Mouse (Mus musculus): ENCODE measurements around the gene Ubac2. TPM values are rescaled to one million over a fixed set of nuclear protein-coding genes. Genes with fewer than 3 reads are reported as not detected.
"Not testable (repeated sequence)": the region's sequence is repeated elsewhere in the genome, so short reads cannot be mapped to it uniquely, and the experiment has no call there.

Ubac2 gene
- total RNA-seq, 2 experiments from 2014 or later = 27.3 to 30.3 TPM

DNA sequence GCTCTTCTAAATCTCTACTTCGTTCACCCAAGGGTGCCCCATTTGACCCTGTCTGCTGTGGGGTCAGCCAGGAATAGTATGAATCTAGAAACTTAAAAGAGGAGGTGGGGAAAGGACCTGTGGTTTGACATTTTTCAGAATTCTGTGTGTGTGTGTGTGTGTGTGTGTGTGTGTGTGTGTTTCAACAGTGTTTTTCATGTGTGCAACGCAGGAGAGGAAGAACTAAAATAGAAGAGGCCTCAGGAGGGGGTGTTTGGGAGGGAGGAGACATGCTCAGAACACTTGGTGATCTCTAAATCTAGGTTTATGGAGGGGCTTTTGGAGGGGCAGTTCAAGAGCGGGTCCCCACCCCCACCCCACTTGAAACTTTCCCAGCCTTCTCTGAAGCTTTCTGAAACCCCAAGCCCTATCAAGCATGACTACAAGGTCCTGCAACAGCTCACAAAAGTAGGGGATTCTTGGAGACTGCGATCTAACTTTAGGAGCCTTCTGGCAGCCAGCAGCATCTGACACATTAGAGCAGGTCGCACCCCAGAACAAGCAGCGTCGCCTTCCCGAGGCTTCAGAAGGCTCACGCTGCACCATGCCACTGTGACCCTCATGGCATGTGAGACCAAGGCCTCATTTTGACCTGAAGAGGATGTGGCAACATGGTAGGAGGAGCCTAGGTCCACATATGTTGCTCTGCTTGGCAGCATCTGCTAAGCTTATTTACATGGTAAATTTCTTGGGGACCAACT is 174.6 kb downstream of the Ubac2 start:
- intact Hi-C loops (cut with DNase I) = no loop called here
- no peak for DNase-seq (ENCODE audit: extremely low spot score in 1 of 2, low spot score in 2 of 2)

DNA sequence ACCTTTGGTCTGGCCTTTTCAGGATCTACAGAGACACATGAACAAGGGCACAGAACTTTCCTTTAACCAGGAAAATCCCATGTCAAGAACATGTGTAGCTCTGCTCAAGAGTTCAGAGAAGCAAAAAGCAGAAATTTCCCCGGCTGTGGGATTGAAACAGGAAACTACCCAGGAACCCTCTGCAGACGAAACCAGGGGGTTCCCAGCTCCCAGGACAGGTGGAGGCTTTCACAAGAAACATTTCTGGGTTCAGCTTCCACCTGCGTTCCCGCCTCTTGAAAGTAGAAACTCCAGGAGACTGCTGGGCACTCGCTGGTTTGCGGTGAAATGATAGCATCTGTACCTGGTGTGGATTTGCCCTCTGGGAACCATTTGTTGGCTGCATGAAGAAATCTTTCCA is 178.5 kb downstream of the Ubac2 start:
- DNase-seq (ENCODE audit: extremely low spot score in 1 of 2, low spot score in 2 of 2) = no peak
- intact Hi-C loops (cut with DNase I) = no loop called here

DNA sequence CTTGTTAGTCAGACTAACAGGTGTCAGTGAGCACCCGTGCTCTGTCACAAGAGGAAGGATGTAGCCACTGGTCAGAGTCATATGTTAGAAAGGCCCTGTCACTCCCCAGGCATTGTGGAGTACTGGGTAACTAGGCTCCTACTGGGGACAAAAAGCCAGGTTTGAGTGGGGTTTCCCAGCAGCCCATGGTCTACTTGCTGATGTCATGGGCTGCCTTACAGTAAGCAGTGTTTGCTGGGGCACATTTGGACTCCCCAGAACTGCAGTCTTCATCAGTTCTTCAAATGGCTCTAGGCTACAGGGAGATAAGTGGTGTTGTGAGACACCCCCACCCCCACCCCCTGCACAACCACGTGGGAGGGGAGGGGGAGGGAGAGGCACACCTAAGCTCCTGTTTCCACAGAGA is 179.5 kb downstream of the Ubac2 start:
- no peak for DNase-seq (ENCODE audit: extremely low spot score in 1 of 2, low spot score in 2 of 2)
- intact Hi-C loops (cut with DNase I) = no loop called here

DNA sequence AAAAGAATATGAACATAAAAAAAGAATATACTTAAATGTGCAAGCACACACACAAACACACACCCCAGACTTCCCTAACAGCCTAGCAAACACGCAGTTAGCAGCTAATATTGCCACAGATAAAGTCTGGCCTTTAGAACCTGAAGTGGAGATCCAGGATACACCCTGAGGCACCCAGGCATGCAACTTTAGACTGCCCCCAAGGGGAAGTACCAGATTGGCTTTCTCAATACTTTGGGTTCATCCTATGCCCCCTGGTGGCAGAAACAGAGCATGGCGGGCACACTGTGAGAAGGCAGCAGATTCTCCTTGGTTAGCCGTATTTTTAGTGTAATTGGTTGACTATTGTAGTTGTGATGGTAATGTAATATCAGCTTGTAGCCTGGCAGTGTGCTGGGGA is 182.2 kb downstream of the Ubac2 start:
- intact Hi-C loops (cut with DNase I) = loop anchor here (5.0 kb wide), 1 partner anchor 72 kb away; no protein-coding TSS in a partner anchor
- DNase-seq (ENCODE audit: extremely low spot score in 1 of 2, low spot score in 2 of 2) = peak; percentile 50 to 82

DNA sequence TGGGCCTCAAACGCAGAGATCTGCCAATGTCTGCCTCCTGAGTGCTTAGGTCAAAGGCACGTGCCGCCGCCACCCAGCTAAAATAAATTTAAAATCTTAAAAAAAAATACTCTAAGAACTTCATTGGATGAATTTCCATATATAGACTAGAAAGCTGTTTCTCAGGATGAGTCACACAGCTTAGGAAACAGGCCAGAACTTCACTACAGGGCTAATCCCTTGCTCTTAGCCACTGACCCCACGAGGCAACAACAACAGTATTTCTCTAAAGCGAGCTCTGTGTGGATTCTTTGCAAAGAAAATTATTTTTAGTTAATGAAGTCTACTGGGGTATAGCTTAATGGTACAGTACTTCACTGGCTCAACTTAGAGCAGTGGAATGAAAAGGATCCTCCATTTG is 183.0 kb downstream of the Ubac2 start:
- intact Hi-C loops (cut with DNase I) = loop anchor here (5.0 kb wide), 1 partner anchor 71 kb away; no protein-coding TSS in a partner anchor
- no peak for DNase-seq (ENCODE audit: extremely low spot score in 1 of 2, low spot score in 2 of 2)

DNA sequence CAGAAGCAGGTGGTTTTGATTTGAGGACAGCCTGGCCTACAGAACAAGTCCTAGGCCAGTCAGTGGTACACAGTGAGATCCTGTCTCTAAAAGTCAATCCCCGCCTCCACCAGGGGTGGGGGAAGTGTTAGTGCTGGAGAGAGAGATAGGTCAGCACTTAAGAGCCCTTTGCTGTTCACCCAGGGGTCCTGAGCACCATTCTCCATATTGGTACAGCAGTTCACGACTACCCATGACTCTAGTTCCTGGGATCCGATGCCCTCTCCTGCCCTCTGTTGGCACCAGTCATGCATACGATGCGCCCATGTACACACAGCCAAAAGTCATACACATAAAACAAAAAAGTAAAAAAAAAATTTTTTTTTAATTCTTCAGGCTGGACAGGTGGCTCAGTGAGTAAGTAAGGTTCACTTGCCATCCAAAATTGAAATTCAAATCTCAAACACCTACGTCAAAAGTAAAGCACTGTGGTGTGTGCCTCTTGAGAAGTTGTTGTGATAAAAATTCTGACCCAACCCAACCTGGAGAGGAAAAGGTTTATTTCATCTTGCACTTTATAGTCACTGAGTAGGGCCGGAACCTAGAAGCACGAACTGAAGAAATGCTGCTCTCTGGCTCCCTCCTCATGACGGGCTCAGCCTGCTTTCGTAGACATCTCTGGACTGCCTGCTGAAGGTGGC is 184.1 kb downstream of the Ubac2 start:
- intact Hi-C loops (cut with DNase I) = loop anchor here (2.0 to 5.0 kb wide), 2 partner anchors 70 to 134 kb away; no protein-coding TSS in a partner anchor
- no peak for DNase-seq (ENCODE audit: extremely low spot score in 1 of 2, low spot score in 2 of 2)

DNA sequence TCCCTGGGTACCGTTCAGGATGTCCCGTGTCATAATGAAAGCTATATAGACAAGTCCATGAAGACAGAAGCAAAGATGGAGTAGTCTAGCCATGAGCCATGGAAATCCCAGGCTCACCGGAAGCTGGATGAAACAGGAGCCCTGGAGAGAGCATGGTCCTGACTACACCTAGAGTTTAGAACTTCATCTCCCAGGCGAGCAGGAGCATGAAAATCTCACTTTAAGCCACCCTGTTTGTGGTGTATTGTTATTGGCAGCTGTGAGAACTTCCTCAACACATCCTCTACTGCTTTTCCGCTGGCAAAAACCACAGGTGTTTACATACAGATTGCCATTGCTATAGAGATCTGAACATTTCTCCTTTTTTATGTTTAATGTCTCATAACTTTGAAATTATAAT is 185.2 kb downstream of the Ubac2 start:
- intact Hi-C loops (cut with DNase I) = loop anchor here (2.0 to 5.0 kb wide), 2 partner anchors 69 to 135 kb away; no protein-coding TSS in a partner anchor
- no peak for DNase-seq (ENCODE audit: extremely low spot score in 1 of 2, low spot score in 2 of 2)

DNA sequence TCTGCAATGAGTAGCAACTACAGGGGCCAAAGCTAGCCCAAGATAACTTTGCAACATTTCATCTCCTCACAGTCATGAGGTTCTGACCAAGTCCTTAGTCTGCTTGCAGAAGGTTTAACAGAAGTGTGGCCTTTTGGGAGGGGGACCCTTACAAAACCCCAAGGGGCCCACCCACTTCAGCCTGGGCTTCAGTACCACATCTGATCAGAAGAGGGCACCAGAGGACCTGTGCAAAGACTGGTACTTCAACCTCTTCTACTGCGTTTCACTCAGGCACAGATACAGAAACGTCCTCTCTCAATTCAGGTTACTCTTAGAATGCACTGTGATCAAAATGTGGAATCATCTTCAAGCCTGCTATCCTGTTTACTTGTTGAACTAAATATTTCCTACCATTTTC is 186.1 kb downstream of the Ubac2 start:
- intact Hi-C loops (cut with DNase I) = loop anchor here (5.0 kb wide), 1 partner anchor 68 kb away; no protein-coding TSS in a partner anchor
- DNase-seq (ENCODE audit: extremely low spot score in 1 of 2, low spot score in 2 of 2) = peak; percentile 38 to 76

DNA sequence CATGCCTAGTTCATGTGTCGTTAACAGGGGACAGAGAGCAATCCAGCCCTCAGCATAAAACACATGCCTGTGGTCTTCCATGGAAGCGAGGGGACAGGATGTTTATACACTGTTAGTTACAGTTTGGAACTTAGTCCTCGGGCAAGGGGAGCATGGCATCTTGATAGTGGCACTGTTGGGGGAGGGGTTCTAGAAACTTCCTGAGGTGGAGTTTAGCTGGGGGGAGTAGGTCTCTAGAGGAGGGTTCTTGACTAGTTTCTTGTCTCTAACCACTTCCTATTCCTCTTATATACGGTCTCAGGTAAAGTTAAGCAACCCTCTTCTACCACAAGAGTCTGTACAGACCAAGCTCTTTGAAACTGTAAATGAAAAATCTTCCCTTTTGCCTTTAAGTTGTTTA is 187.8 kb downstream of the Ubac2 start:
- DNase-seq (ENCODE audit: extremely low spot score in 1 of 2, low spot score in 2 of 2) = no peak
- intact Hi-C loops (cut with DNase I) = no loop called here

DNA sequence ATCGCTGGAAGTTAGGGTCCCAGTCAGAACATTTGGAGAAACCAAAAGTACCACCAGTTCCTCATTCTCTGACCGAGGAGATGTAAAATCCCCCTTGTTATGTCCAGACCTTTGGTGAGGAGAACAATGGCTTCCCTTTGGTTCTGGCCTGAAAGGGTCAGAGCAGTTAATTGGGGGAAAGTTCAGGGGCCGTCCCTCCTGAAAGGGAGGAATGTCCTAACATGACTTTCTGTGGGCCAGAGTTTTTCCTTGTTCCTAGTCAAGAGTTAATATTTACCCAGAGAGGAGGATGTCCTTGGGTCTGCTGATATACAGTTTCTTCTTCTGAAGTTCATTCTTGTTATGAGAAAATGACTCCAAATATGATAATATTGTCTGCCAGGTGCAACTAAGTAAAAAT is 189.6 kb downstream of the Ubac2 start:
- DNase-seq (ENCODE audit: extremely low spot score in 1 of 2, low spot score in 2 of 2); intact Hi-C loops (cut with DNase I): not testable (repeated sequence)

DNA sequence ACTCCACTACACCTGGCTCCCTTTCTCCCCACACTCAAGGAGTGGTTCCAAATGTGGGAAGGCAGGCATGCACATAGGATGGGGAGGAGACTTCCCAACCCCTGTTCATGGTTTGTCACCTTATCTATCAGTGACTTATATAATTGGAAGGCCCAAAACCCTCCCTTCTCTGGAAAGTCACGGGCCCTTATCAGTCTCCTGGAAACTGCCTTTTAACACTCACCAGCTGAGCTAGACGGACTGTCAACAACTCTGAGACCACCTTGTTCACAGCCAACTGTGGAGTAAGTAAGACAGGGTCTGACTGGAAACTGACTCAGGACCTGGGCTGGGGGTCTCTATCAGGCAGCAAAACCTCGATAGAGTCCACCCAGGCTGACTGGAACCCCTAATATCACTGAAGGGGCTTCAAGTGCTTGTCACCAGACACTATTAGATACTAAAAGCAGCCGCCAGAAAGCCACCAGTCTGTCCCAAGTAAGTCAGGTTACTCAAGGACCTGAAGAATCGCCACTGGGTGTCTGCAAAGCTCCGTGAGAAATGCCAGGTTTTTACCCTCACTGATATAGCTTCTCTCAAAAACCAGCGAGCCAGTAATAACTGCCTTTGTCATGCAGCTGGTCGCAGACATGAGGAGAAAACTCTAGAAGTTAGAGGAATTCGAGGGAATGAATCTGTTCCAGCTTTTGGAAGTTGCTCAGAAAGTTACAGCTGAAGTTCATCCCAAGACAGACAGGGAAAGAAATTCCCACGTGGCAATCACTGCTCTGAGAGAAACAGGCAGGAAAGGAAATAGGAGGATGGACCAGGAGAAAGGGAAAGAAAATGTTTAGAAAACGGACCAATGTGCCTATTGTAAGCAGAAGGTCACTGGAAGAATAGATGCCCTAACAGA is 190.6 kb downstream of the Ubac2 start:
- intact Hi-C loops (cut with DNase I) = no loop called here
- DNase-seq (ENCODE audit: extremely low spot score in 1 of 2, low spot score in 2 of 2) = no peak

DNA sequence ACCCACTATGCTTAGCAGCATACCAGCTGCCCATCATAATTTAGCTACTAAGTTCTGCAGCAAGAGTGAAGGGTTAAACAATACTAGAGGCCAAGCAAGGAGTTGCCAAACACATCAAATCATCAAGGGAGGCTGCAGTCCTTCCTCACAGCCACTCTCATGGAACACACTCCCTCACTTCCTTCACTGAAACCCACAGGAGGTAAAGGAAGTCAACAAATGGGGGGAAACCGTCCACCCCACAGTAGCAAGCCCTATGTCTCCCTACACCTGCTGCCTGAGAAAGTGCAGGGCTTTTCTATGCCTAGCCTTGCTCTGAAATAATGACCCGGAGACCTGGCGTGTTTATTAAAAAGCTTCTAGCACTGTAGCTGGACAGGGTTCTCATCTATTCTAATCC is 191.5 kb downstream of the Ubac2 start:
- no peak for DNase-seq (ENCODE audit: extremely low spot score in 1 of 2, low spot score in 2 of 2)
- intact Hi-C loops (cut with DNase I) = no loop called here

Other genes with a start within 250 kb of the Ubac2 start
- gene Dock9, start 80.8 kb upstream of the Ubac2 start, total RNA-seq (2021) = 100 to 1,000 TPM; 181 to 185 TPM
- not detected for gene Gpr18, start 37.2 kb downstream of the Ubac2 start, total RNA-seq (2021)
- gene Gpr183, start 86.6 kb downstream of the Ubac2 start, total RNA-seq (2021) = 1 to 10 TPM; 1.0 to 1.1 TPM
- under 1 TPM in 1 of 2 experiments, not detected in 1; 0.39 TPM for gene Timm8a2, start 156.1 kb downstream of the Ubac2 start, total RNA-seq (2021)
- gene Tm9sf2, start 228.4 kb downstream of the Ubac2 start, total RNA-seq (2021) = 10 to 100 TPM; 81.5 to 83.4 TPM

Data from left cerebral cortex, postnatal 10 days (tissue).